Mouse (Mus musculus) olfactory bulb, adult 2 months (tissue): ENCODE measurements around the gene Rnf181.

ENCODE experiments used
- CTCF ChIP-seq: fragments of 200-500 bp; IDR thresholded peaks from 2 replicates; pipeline ENCODE4 v1.5.1; 2012; ENCODE audit warnings: low read depth, mild to moderate bottlenecking, low read length, moderate library complexity; ENCODE audit not compliant: insufficient read depth
- POLR2A ChIP-seq: fragments of 200-500 bp; IDR thresholded peaks from 2 replicates; pipeline ENCODE4 v1.6.1; 2012; ENCODE audit warnings: mild to moderate bottlenecking, low read depth, low read length, moderate library complexity; ENCODE audit not compliant: insufficient read depth

DNA sequence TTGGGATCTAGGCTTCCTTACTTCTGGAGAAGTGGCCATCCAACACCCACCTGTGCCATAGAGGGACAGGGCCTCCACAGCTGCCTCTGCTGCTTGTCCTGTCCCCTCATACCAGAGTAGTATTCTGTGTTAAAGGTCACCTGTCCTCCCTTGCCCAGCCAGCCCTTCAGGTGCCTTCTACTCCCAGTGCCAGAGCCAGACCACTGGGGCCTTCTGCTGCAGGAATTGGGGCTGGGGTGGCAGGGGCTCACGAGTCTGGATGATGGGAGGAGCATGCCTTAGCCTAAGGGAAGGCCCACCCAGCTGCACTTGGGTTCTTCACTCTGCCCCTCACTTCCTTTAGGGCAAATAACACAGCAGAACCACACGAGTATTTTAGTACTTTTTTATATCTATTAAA is 7.4 kb downstream of the Rnf181 start:
- no peak for TF ChIP-seq POLR2A
- no peak for TF ChIP-seq CTCF
